Mouse (Mus musculus): ENCODE results near the gene Ppm1n. TPM values are rescaled to one million over a fixed set of nuclear protein-coding genes. Genes with fewer than 3 reads are reported as not detected.

Ppm1n gene
- polyA plus RNA-seq (2015; fragmentation: Nextera tagmentation; extraction: Ambion mirVana), result 0.22 TPM in 1 of 2 replicates, not detected in the other

GRCm38 (mm10) chr7:19279581-19280114 is at the start of gene Ppm1n:
Ppm1n (minus strand) TSS chr7:19280064.
- peaks cover 16% of the 10 kb centered on the region; the same call in 1 of the 2 replicates for H3K4me1 ChIP-seq (ENCODE audit: insufficient read depth, low read length)
- WGBS, result under 1% methylated on average over 46 of the region's 46 CpGs
- peak within 1 kb of the TSS; percentile 1; the same call in 1 of the 2 replicates for H3K9ac ChIP-seq (replicated peaks; ENCODE audit: low read length)
- peak within 1 kb of the TSS; percentile 41 for H3K4me3 ChIP-seq (ENCODE audit: low read length)
- no peaks in the 10 kb centered on the region for H3K36me3 ChIP-seq (ENCODE audit: insufficient read depth, low read length)
- no peak for ATAC-seq (ENCODE audit: low FRiP score, low TSS enrichment)
- H3K4me2 ChIP-seq (replicated peaks; ENCODE audit: low read depth, low read length), result peak within 1 kb of the TSS; percentile 54
- H3K27ac ChIP-seq (ENCODE audit: low read length), result no peak within 1 kb of the TSS
- no peaks in the 10 kb centered on the region; the same call in 1 of the 2 replicates for H3K9me3 ChIP-seq (ENCODE audit: low read length)
- H3K27me3 ChIP-seq (ENCODE audit: insufficient read depth, low read length), result peaks cover 50% of the 10 kb centered on the region

DNA sequence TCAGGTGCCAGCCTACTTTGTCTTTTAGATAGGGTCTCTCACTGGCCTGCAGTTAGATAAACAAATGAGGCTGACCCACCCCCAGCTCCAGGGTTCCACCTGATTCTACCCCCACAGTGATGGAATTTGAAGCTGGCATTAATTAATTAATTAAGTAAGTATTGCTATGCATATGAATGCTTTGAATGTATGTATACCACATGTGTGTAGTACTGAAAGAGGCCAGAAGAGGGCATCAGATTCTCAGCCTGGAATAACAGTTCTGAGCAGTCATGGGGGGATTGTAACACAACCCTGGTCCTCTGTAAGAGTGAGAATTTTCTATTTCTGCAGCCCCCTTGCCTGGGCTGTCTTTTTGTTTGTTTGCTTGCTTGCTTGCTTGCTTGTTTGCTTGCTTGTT is 48.6 kb upstream of the Ppm1n start:
- peaks cover 16% of the 10 kb centered on the region for H3K4me1 ChIP-seq (ENCODE audit: insufficient read depth, low read length)
- no peak for ATAC-seq (ENCODE audit: low FRiP score, low TSS enrichment)
- no peaks in the 10 kb centered on the region for H3K36me3 ChIP-seq (ENCODE audit: insufficient read depth, low read length)
- no peak overlapping the region for H3K27ac ChIP-seq (ENCODE audit: low read length)
- H3K27me3 ChIP-seq (ENCODE audit: insufficient read depth, low read length), result no peaks in the 10 kb centered on the region
- no peak overlapping the region for H3K4me3 ChIP-seq (ENCODE audit: low read length)
- no peak overlapping the region for H3K9ac ChIP-seq (replicated peaks; ENCODE audit: low read length)
- no peak overlapping the region for H3K4me2 ChIP-seq (replicated peaks; ENCODE audit: low read depth, low read length)
- no peaks in the 10 kb centered on the region for H3K9me3 ChIP-seq (ENCODE audit: low read length)

GRCm38 (mm10) chr7:19327782-19328181 is 47.9 kb upstream of the Ppm1n start:
- Histone ChIP-seq H3K9me3 (ENCODE audit: low read length) (no peaks in the 10 kb centered on the region), H3K4me3 (ENCODE audit: low read length) (no peak overlapping the region), H3K9ac (replicated peaks; ENCODE audit: low read length) (peak overlapping the region; percentile 60; the same call in 1 of the 2 replicates), H3K36me3 (ENCODE audit: insufficient read depth, low read length) (no peaks in the 10 kb centered on the region), H3K4me1 (ENCODE audit: insufficient read depth, low read length) (peaks cover 14% of the 10 kb centered on the region), H3K27me3 (ENCODE audit: insufficient read depth, low read length) (no peaks in the 10 kb centered on the region), H3K27ac (ENCODE audit: low read length) (0 out of 2 replicates have a peak overlapping the region, but pooled peaks have one; percentile 90), H3K4me2 (replicated peaks; ENCODE audit: low read depth, low read length) (peak overlapping the region; percentile 68; the same call in 1 of the 2 replicates)
- WGBS, result 79% methylated on average over 5 of the region's 5 CpGs
- ATAC-seq (ENCODE audit: low FRiP score, low TSS enrichment), result no peak

DNA sequence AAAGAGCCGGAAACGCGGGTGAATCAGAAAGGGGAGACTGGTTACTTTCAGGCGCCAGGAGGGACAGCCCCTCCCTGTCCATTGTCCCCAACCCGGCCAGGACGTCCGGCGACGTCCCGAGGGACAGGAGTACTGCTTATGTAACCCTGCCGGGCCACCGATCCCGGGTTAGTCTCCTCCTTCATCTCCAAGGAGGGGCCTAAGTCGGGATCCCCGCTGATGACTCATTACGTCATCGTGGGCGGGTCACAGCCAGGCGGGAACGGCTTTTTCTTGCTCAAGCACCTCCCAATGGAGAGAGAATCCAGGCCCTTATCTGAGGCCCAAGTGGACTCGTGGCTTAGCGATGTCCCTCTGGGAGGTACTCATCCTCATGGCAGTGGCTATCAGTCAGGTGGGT is 47.3 kb upstream of the Ppm1n start:
- Histone ChIP-seq H3K27ac (ENCODE audit: low read length) (peak overlapping the region; percentile 90), H3K4me1 (ENCODE audit: insufficient read depth, low read length) (peaks cover 14% of the 10 kb centered on the region), H3K4me2 (replicated peaks; ENCODE audit: low read depth, low read length) (peak overlapping the region; percentile 68), H3K9me3 (ENCODE audit: low read length) (no peaks in the 10 kb centered on the region), H3K27me3 (ENCODE audit: insufficient read depth, low read length) (no peaks in the 10 kb centered on the region), H3K9ac (replicated peaks; ENCODE audit: low read length) (peak overlapping the region; percentile 60; the same call in 1 of the 2 replicates), H3K36me3 (ENCODE audit: insufficient read depth, low read length) (no peaks in the 10 kb centered on the region), H3K4me3 (ENCODE audit: low read length) (peak overlapping the region; percentile 46)
- ATAC-seq (ENCODE audit: low FRiP score, low TSS enrichment), result peak; percentile 85
- WGBS, result under 1% methylated on average over 22 of the region's 22 CpGs

DNA sequence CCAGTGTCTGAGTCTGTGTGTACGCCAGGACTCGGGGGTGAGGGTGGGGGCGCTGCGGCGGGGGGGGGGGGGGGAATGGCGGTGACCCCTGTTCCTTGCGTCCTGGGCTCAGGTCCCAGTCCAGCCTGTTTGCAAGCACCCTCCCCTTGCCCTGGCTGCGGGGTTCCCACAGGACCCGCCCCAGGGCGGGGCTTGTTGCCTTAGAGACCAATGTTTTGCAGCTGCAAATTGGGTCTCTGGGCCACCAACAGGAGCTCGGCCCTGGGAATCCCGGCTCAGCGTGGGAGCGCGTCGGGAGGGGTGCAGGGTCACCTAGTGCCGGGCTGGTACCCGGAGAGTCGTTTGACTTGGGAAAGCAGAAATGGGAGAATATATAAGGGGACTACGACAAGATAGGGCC is 46.5 kb upstream of the Ppm1n start:
- peak; percentile 79 for ATAC-seq (ENCODE audit: low FRiP score, low TSS enrichment)
- H3K4me3 ChIP-seq (ENCODE audit: low read length), result peak overlapping the region; percentile 46

DNA sequence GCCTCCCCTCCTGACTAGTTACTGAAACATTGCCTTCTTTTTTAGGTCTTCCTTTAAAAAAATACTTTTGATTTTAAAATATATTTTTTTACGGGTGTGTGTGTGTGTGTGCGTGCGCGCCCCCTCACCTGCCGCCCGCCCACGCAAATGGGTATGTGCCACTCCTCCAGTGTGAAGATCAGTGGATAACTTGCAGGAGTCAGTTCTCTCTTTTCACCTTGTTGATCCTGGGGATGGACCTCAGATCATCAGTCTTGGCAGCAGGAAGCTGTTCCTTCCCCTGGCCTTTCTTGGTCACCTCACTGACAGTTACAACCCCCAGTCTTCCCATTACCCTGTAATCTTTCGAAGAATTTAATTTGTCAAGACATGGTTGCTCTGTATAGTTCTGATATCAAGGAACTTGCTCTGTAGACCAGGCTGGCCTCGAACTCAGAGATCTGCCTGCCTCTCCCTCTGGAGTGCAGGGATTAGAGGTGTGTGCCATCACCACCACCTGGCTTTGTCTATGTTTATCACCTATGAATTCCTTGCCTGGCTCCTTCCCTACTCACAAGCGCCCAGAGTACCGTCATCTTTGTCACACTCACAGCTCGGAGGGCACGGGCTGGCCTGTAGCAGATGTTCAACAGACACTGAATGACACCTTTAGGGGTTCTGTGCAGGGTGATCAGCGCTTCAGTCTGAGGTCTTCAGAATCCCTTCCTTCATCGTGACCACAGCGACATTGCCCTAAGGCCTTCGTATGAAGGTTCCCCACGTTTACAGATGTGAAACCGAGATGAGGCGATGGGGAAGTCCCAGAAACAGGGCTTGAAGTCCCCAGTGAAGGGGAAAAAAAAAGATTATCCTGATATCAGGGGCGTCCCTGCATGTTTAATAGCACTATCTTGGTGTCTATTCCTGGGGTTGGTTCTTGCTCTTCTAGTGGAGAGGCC is 45.7 kb upstream of the Ppm1n start:
- Histone ChIP-seq H3K27me3 (ENCODE audit: insufficient read depth, low read length) (no peaks in the 10 kb centered on the region), H3K4me3 (ENCODE audit: low read length) (no peak overlapping the region), H3K9me3 (ENCODE audit: low read length) (no peaks in the 10 kb centered on the region), H3K4me2 (replicated peaks; ENCODE audit: low read depth, low read length) (no peak overlapping the region; the same call in 1 of the 2 replicates), H3K36me3 (ENCODE audit: insufficient read depth, low read length) (no peaks in the 10 kb centered on the region), H3K27ac (ENCODE audit: low read length) (no peak overlapping the region), H3K9ac (replicated peaks; ENCODE audit: low read length) (no peak overlapping the region), H3K4me1 (ENCODE audit: insufficient read depth, low read length) (peaks cover 18% of the 10 kb centered on the region)
- no peak for ATAC-seq (ENCODE audit: low FRiP score, low TSS enrichment)
- 70% methylated on average over 21 of the region's 21 CpGs for WGBS

More for the DNA sequence above, 46.5 kb upstream of the Ppm1n start:
- no peaks in the 10 kb centered on the region for H3K9me3 ChIP-seq (ENCODE audit: low read length)
- H3K36me3 ChIP-seq (ENCODE audit: insufficient read depth, low read length), result no peaks in the 10 kb centered on the region
- H3K27me3 ChIP-seq (ENCODE audit: insufficient read depth, low read length), result no peaks in the 10 kb centered on the region
- under 1% methylated on average over 16 of the region's 20 CpGs for WGBS
- peaks cover 14% of the 10 kb centered on the region for H3K4me1 ChIP-seq (ENCODE audit: insufficient read depth, low read length)
- H3K27ac ChIP-seq (ENCODE audit: low read length), result peak overlapping the region; percentile 90
- H3K4me2 ChIP-seq (replicated peaks; ENCODE audit: low read depth, low read length), result peak overlapping the region; percentile 68
- H3K9ac ChIP-seq (replicated peaks; ENCODE audit: low read length), result peak overlapping the region; percentile 60

DNA sequence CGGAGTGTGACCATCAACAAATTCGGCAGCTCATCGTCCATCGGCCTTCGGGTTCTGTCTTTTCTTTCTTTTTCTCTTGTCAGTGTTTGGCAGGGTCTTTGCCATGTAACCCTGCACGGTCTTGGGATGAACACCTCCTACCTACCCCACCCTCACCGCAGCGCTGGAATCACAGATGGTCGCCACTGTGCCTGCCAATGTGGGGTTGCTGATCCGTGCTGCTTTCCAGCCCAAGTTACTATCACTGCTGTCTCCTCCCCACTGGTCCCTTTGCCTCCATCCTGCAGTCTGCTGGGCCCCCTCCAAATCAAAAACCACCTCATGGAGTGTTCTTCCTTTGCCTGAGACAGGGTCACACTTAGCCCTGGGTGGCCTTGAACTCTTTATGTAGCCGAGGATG is 44.4 kb upstream of the Ppm1n start:
- H3K4me2 ChIP-seq (replicated peaks; ENCODE audit: low read depth, low read length), result no peak overlapping the region
- H3K4me1 ChIP-seq (ENCODE audit: insufficient read depth, low read length), result peaks cover 26% of the 10 kb centered on the region
- no peak overlapping the region for H3K4me3 ChIP-seq (ENCODE audit: low read length)
- no peak overlapping the region for H3K9ac ChIP-seq (replicated peaks; ENCODE audit: low read length)
- 83% methylated on average over 11 of the region's 11 CpGs for WGBS
- no peak for ATAC-seq (ENCODE audit: low FRiP score, low TSS enrichment)
- no peaks in the 10 kb centered on the region for H3K9me3 ChIP-seq (ENCODE audit: low read length)
- no peak overlapping the region for H3K27ac ChIP-seq (ENCODE audit: low read length)
- H3K27me3 ChIP-seq (ENCODE audit: insufficient read depth, low read length), result no peaks in the 10 kb centered on the region
- H3K36me3 ChIP-seq (ENCODE audit: insufficient read depth, low read length), result no peaks in the 10 kb centered on the region

DNA sequence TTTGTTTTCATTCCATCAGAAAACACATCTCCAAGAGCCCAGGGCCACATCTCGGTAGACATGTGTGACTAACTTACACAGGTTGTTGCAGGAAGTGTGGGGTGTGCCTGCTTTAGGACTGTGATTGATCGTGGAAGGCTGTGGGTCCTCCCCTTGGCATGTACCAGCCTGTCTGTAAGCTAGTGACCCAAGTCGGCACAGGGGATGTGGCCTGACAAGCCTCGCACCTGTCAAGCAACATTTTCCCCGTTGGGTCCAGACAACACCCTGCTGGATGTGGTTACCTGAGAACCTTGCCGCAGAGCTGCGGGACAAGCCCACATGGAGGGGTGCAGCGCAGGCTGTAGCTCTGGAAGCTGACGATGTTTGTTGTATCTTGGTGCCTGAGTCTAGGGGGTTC is 42.6 kb upstream of the Ppm1n start:
- H3K4me3 ChIP-seq (ENCODE audit: low read length), result no peak overlapping the region
- no peak for ATAC-seq (ENCODE audit: low FRiP score, low TSS enrichment)
- 38% methylated on average over 9 of the region's 9 CpGs for WGBS
- no peaks in the 10 kb centered on the region for H3K36me3 ChIP-seq (ENCODE audit: insufficient read depth, low read length)
- H3K27me3 ChIP-seq (ENCODE audit: insufficient read depth, low read length), result no peaks in the 10 kb centered on the region
- H3K4me2 ChIP-seq (replicated peaks; ENCODE audit: low read depth, low read length), result no peak overlapping the region
- peaks cover 21% of the 10 kb centered on the region for H3K4me1 ChIP-seq (ENCODE audit: insufficient read depth, low read length)
- H3K27ac ChIP-seq (ENCODE audit: low read length), result no peak overlapping the region
- no peak overlapping the region for H3K9ac ChIP-seq (replicated peaks; ENCODE audit: low read length)
- no peaks in the 10 kb centered on the region for H3K9me3 ChIP-seq (ENCODE audit: low read length)

DNA sequence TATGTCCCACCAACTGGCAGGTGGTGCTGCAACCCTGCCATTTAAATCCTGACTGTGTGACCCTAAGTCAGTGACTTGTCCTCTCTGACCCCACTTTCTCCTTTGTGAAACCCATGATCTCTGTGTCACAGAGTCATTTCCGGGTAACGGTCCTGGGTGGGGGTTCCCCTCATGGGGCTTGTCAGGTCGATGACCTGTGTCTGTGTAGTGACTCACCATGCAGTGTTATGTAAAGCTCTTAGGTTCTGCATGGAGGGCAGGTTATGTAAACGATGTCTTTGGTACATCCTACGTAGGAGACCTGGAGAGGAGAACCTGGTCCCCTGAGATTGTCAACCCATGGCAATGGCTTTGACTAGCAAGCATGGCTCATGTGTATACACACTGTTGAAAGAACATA is 41.6 kb upstream of the Ppm1n start:
- no peaks in the 10 kb centered on the region for H3K9me3 ChIP-seq (ENCODE audit: low read length)
- H3K27me3 ChIP-seq (ENCODE audit: insufficient read depth, low read length), result no peaks in the 10 kb centered on the region; the same call in 1 of the 2 replicates
- no peak overlapping the region for H3K27ac ChIP-seq (ENCODE audit: low read length)
- WGBS, result 50% methylated on average over 5 of the region's 5 CpGs
- no peak overlapping the region for H3K9ac ChIP-seq (replicated peaks; ENCODE audit: low read length)
- H3K4me2 ChIP-seq (replicated peaks; ENCODE audit: low read depth, low read length), result no peak overlapping the region
- no peaks in the 10 kb centered on the region for H3K36me3 ChIP-seq (ENCODE audit: insufficient read depth, low read length)
- peaks cover 13% of the 10 kb centered on the region for H3K4me1 ChIP-seq (ENCODE audit: insufficient read depth, low read length)
- ATAC-seq (ENCODE audit: low FRiP score, low TSS enrichment), result no peak
- no peak overlapping the region for H3K4me3 ChIP-seq (ENCODE audit: low read length)
